Comparison of ENCODE assay signal across 8 mouse cellular contexts in the genomic region with DNA sequence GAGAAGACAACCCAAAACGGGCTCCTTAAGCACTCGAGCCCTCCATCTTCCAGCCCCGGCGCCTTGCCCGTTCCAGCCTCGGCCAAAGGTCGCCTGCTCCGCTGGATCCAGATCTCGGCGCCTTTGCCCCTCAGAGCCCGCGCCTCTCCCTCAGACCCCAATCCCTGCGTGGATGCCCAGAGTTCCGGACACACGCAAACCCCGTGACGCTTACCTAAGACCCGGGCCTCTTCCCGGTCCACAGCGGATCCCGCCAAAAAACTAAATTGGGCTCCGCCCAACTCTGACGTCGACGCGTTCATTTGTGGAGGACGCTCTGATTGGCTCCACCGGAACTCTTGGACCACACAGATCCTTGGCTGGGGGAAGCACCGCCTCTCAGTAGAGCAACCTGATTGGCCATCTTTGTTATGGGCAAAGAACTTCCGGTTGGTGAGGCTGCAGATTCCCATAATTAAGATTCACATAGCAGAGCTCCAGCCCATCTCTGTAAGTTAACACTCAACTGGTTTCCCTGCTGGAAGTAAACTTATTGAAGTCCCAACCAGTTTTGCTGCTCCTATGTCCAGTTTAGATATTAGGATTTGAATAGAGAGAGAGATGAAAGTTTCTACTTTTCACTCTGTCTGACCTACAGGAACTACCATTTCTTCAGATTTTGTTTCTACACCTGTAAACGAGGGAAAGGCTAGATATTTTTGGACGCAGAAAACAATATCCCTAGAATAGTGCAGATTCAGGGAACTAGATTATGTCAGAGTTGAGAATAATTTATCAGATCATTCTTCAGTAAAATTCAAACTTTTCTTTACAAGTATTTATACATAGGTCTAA. TPM values are rescaled to one million over a fixed set of nuclear protein-coding genes. Genes with fewer than 3 reads are reported as not detected.
A peak's percentile ranks its signal among the peaks of the same experiment; 100 is the strongest.
DNase-seq lines count a peak whose midpoint lies in the region; ATAC-seq lines count a peak whose summit lies in the region.

A gene (minus strand): TSS at position 301 of the 834 bp plus-strand sequence.

- H3K4me1 ChIP-seq in hindbrain, embryonic 12.5 days: peaks cover 9% of the 10 kb centered on the region

- H3K36me3 ChIP-seq in hindbrain, embryonic 12.5 days: peaks cover 9% of the 10 kb centered on the region

- H3K9me3 ChIP-seq in hindbrain, embryonic 12.5 days (replicated peaks): no peaks in the 10 kb centered on the region

- peak within 1 kb of the TSS; percentile 57 for H3K4me3 ChIP-seq in hindbrain, embryonic 12.5 days

- H3K4me2 ChIP-seq in hindbrain, embryonic 12.5 days (replicated peaks): peak within 1 kb of the TSS; percentile 69

- no peak within 1 kb of the TSS for H3K27ac ChIP-seq in hindbrain, embryonic 12.5 days

- H3K9ac ChIP-seq in hindbrain, embryonic 12.5 days: peak within 1 kb of the TSS; percentile 32; the same call in 1 of the 2 replicates

- no peaks in the 10 kb centered on the region for H3K27me3 ChIP-seq in hindbrain, embryonic 12.5 days

- DNase-seq in NIH3T3 (ENCODE audit: low read depth): peak; percentile 97
- DNase-seq in cerebellum, postnatal 10 days: peak; percentile 97 to 98
- peak; percentile 90 to 91 for DNase-seq in frontal cortex, postnatal 10 days (ENCODE audit: low spot score in 2 of 2)
- peak; percentile 90 to 96 for DNase-seq in layer of hippocampus, postnatal 14 days (ENCODE audit: low spot score in 2 of 2)
- peak; percentile 94 for DNase-seq in lung, postnatal 14 days
- DNase-seq in retina, adult 2 months (ENCODE audit: low read depth, low spot score): peak; percentile 77
- DNase-seq in thymus, postnatal 36 days: peak; percentile 88 to 91

- WGBS in hindbrain, embryonic 12.5 days: 4% methylated on average over 32 of the region's 32 CpGs

- ATAC-seq in hindbrain, embryonic 12.5 days (ENCODE audit: low FRiP score): peak; percentile 100

RNA-seq across cellular contexts. Expression of the gene that starts here (rescaled TPM):
- polyA plus RNA-seq in hindbrain, embryonic 12.5 days (2016; fragmentation: Nextera tagmentation; extraction: Ambion mirVana): 19.8 and 23.1 TPM in 2 replicates
- 1 to 10 TPM; 1.7 to 3.6 TPM for total RNA-seq in layer of hippocampus, postnatal 14 days (2021)
